Mouse (Mus musculus): ENCODE results near the gene Fam107a. TPM values are rescaled to one million over a fixed set of nuclear protein-coding genes. Genes with fewer than 3 reads are reported as not detected.

Gene Fam107a
- polyA plus RNA-seq (2012; rRNA removed), result 0.16 and 0.25 TPM in 2 replicates

- H3K4me3 ChIP-seq (ENCODE audit: low read depth, low read length), result no peak within 1 kb of the TSS
- H3K4me1 ChIP-seq (ENCODE audit: control insufficient read depth, insufficient read depth, insufficient read length, low read length), result no peaks in the 10 kb centered on the region
- WGBS, result 10% methylated on average over 41 of the region's 41 CpGs
- H3K27me3 ChIP-seq (ENCODE audit: control insufficient read depth, insufficient read depth, low read length), result peaks cover 22% of the 10 kb centered on the region
- no peak within 1 kb of the TSS for H3K27ac ChIP-seq (ENCODE audit: insufficient read depth, low read depth, low read length)
- no peaks in the 10 kb centered on the region for H3K36me3 ChIP-seq (ENCODE audit: control insufficient read depth, insufficient read depth, low read length)
- TF ChIP-seq POLR2A (IDR thresholded peaks at IDR 0.05; ENCODE audit: low read depth, low read length), result no peak
- TF ChIP-seq CTCF (IDR thresholded peaks at IDR 0.05; ENCODE audit: extremely low read depth, insufficient read length, insufficient replicate concordance, low read depth, low read length), result no peak
Measured at GRCm38 (mm10) chr14:8317194-8318097, at the start of gene Fam107a. Fam107a (minus strand) TSS chr14:8318023.

GRCm38 (mm10) chr14:8367121-8367520 is 49.3 kb upstream of the Fam107a start:
- TF ChIP-seq CTCF (IDR thresholded peaks at IDR 0.05; ENCODE audit: extremely low read depth, insufficient read length, insufficient replicate concordance, low read depth, low read length) (no peak), POLR2A (IDR thresholded peaks at IDR 0.05; ENCODE audit: low read depth, low read length) (no peak)
- Histone ChIP-seq H3K27me3 (ENCODE audit: control insufficient read depth, insufficient read depth, low read length) (no peaks in the 10 kb centered on the region), H3K4me3 (ENCODE audit: low read depth, low read length) (no peak overlapping the region), H3K4me1 (ENCODE audit: control insufficient read depth, insufficient read depth, insufficient read length, low read length) (peaks cover 41% of the 10 kb centered on the region), H3K27ac (ENCODE audit: insufficient read depth, low read depth, low read length) (peak overlapping the region; percentile 74), H3K36me3 (ENCODE audit: control insufficient read depth, insufficient read depth, low read length) (peaks cover 14% of the 10 kb centered on the region)
- 0% methylated on average over 1 of the region's 1 CpGs for whole genome bisulfite sequencing

DNA sequence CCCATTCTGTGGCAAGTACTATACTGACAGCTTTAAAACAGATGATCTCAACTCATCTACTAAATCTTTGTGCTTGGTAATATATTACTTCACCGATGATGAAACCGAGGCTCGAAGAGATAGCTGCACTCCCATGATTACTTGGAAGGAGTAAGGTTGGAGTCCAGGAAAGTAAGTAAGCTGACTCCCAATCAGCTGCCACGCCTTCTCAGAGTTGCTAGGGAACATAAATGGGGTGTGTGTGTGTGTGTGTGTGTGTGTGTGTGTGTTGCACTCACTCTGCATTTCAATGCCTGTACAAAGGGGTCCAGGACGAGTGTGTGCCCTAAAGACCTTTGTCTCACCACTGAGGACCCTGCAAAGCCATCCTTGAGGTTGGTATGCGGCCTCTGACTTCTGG is 48.0 kb upstream of the Fam107a start:
- WGBS, result 30% methylated on average over 6 of the region's 6 CpGs
- TF ChIP-seq POLR2A (IDR thresholded peaks at IDR 0.05; ENCODE audit: low read depth, low read length) (no peak), CTCF (IDR thresholded peaks at IDR 0.05; ENCODE audit: extremely low read depth, insufficient read length, insufficient replicate concordance, low read depth, low read length) (no peak)
- Histone ChIP-seq H3K4me1 (ENCODE audit: control insufficient read depth, insufficient read depth, insufficient read length, low read length) (peaks cover 45% of the 10 kb centered on the region), H3K36me3 (ENCODE audit: control insufficient read depth, insufficient read depth, low read length) (peaks cover 20% of the 10 kb centered on the region), H3K4me3 (ENCODE audit: low read depth, low read length) (no peak overlapping the region), H3K27me3 (ENCODE audit: control insufficient read depth, insufficient read depth, low read length) (no peaks in the 10 kb centered on the region), H3K27ac (ENCODE audit: insufficient read depth, low read depth, low read length) (peak overlapping the region; percentile 92)

GRCm38 (mm10) chr14:8356836-8357235 is 39.0 kb upstream of the Fam107a start:
- WGBS, result 17% methylated on average over 9 of the region's 9 CpGs
- Histone ChIP-seq H3K27me3 (ENCODE audit: control insufficient read depth, insufficient read depth, low read length) (no peaks in the 10 kb centered on the region), H3K4me1 (ENCODE audit: control insufficient read depth, insufficient read depth, insufficient read length, low read length) (peaks cover 17% of the 10 kb centered on the region), H3K27ac (ENCODE audit: insufficient read depth, low read depth, low read length) (peak overlapping the region; percentile 97), H3K36me3 (ENCODE audit: control insufficient read depth, insufficient read depth, low read length) (peaks cover 16% of the 10 kb centered on the region), H3K4me3 (ENCODE audit: low read depth, low read length) (no peak overlapping the region)
- TF ChIP-seq CTCF (IDR thresholded peaks at IDR 0.05; ENCODE audit: extremely low read depth, insufficient read length, insufficient replicate concordance, low read depth, low read length), result no peak
- TF ChIP-seq POLR2A (IDR thresholded peaks at IDR 0.05; ENCODE audit: low read depth, low read length), result peak; percentile 33; the same call in 1 of the 2 replicates

DNA sequence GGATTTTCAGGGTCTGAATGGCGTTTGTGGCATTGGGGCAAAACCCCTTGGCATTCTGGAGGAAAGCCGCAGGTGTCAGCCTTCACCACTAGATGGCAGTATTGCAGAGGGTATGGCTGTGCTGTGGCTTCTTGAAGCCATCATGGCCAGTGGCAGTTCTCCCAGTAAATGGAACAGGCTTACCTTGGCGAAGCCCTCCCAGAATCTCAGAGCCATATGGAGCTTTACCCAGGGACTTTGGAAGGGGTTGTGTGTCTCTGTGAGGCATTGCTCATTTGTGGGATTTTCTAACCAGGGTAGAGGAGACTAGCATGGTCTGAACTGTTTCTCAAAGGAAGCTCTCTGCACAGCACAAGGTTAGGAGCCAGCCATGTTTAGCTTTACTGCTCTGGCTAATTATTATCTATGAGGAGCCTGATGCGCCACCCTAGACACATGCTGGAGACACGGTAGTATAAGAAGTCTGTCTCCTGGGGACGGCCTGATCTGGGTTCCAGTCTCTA is 38.2 kb upstream of the Fam107a start:
- WGBS, result 13% methylated on average over 6 of the region's 6 CpGs

DNA sequence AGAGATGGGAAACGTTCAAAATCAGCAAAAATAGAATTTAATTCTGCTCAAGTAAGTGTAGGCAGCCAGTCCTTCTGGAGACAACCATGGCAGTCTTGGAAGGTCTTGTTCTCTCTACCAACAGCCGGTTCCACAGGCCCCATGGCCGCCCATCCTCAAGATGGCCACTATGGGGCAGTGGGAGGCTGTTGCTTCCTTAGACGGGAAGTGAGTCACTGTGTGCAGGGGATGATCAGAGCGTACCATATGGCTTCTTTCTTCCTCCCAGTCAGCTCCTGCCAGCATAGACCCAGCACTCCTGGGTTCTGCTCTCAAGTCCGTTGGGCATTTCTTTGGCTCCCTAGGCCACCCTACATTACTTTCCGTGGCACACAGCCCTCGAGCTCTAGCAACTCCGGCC is 31.1 kb upstream of the Fam107a start:
- H3K27ac ChIP-seq (ENCODE audit: insufficient read depth, low read depth, low read length), result no peak overlapping the region
- no peak for TF ChIP-seq CTCF (IDR thresholded peaks at IDR 0.05; ENCODE audit: extremely low read depth, insufficient read length, insufficient replicate concordance, low read depth, low read length)
- no peak for TF ChIP-seq POLR2A (IDR thresholded peaks at IDR 0.05; ENCODE audit: low read depth, low read length)
- H3K27me3 ChIP-seq (ENCODE audit: control insufficient read depth, insufficient read depth, low read length), result no peaks in the 10 kb centered on the region
- H3K36me3 ChIP-seq (ENCODE audit: control insufficient read depth, insufficient read depth, low read length), result peaks cover 4% of the 10 kb centered on the region; the same call in 1 of the 2 replicates
- H3K4me3 ChIP-seq (ENCODE audit: low read depth, low read length), result no peak overlapping the region
- WGBS, result 75% methylated on average over 9 of the region's 9 CpGs
- H3K4me1 ChIP-seq (ENCODE audit: control insufficient read depth, insufficient read depth, insufficient read length, low read length), result no peaks in the 10 kb centered on the region

More for the DNA sequence above, 38.2 kb upstream of the Fam107a start:
- Histone ChIP-seq H3K36me3 (ENCODE audit: control insufficient read depth, insufficient read depth, low read length) (peaks cover 14% of the 10 kb centered on the region), H3K4me3 (ENCODE audit: low read depth, low read length) (no peak overlapping the region), H3K27ac (ENCODE audit: insufficient read depth, low read depth, low read length) (peak overlapping the region; percentile 94), H3K27me3 (ENCODE audit: control insufficient read depth, insufficient read depth, low read length) (no peaks in the 10 kb centered on the region), H3K4me1 (ENCODE audit: control insufficient read depth, insufficient read depth, insufficient read length, low read length) (peaks cover 15% of the 10 kb centered on the region)
- TF ChIP-seq POLR2A (IDR thresholded peaks at IDR 0.05; ENCODE audit: low read depth, low read length), result no peak
- TF ChIP-seq CTCF (IDR thresholded peaks at IDR 0.05; ENCODE audit: extremely low read depth, insufficient read length, insufficient replicate concordance, low read depth, low read length), result peak; percentile 98

Data from small intestine, adult 2 months (tissue).